In genomic region chr13:52021828-52022227, GRCm38 (mm10) we compare ENCODE assay signal across 22 mouse cellular contexts.
DNase-seq lines count a peak whose midpoint lies in the region; ATAC-seq and TF ChIP-seq lines count a peak whose summit lies in the region.
"Had no signal": no experiment of that assay in that cellular context is flagged by ENCODE, and none has a peak within 500 bp of the region (broad histone marks: within the 10 kb centered on the region; RNA-seq: fewer than 3 reads in every experiment).

No protein-coding gene starts in this region.

- WGBS in hindbrain, embryonic 12.5 days, result 51% methylated on average over 6 of the region's 6 CpGs
- 57% methylated on average over 6 of the region's 6 CpGs for WGBS in hindbrain, embryonic 16.5 days
- 31% methylated on average over 6 of the region's 6 CpGs for WGBS in embryonic facial prominence, embryonic 14.5 days
- 41% methylated on average over 6 of the region's 6 CpGs for WGBS in stomach, postnatal 0 days

- 0 out of 2 replicates have a peak overlapping the region, but pooled peaks have one; percentile 40 for H3K27ac ChIP-seq in hindbrain, embryonic 12.5 days
- H3K27ac ChIP-seq in hindbrain, embryonic 16.5 days (ENCODE audit: low read depth, low read length), result no peak overlapping the region
- H3K27ac ChIP-seq in embryonic facial prominence, embryonic 14.5 days (replicated peaks; ENCODE audit: low read depth, low read length), result peak overlapping the region; percentile 36
- 0 out of 2 replicates have a peak overlapping the region, but pooled peaks have one; percentile 53 for H3K27ac ChIP-seq in stomach, postnatal 0 days (replicated peaks)
- H3K27ac ChIP-seq: neural tube, embryonic 12.5 days had no signal

- H3K9ac ChIP-seq in hindbrain, embryonic 12.5 days, result peak overlapping the region; percentile 23; the same call in 1 of the 2 replicates
- no peak overlapping the region for H3K9ac ChIP-seq in hindbrain, embryonic 16.5 days (ENCODE audit: low read depth, low read length)
- no peak overlapping the region for H3K9ac ChIP-seq in embryonic facial prominence, embryonic 14.5 days (ENCODE audit: low read depth, low read length)
- no peak overlapping the region for H3K9ac ChIP-seq in stomach, postnatal 0 days (ENCODE audit: low read length)
- H3K9ac ChIP-seq: heart, embryonic 12.5 days; neural tube, embryonic 12.5 days had no signal

- H3K36me3 ChIP-seq in hindbrain, embryonic 12.5 days, result no peaks in the 10 kb centered on the region
- H3K36me3 ChIP-seq in hindbrain, embryonic 16.5 days (ENCODE audit: control insufficient read depth, insufficient read depth, low read length), result no peaks in the 10 kb centered on the region
- H3K36me3 ChIP-seq in embryonic facial prominence, embryonic 14.5 days (ENCODE audit: control insufficient read depth, insufficient read depth, low read length), result no peaks in the 10 kb centered on the region
- H3K36me3 ChIP-seq in stomach, postnatal 0 days (ENCODE audit: control insufficient read depth, insufficient read depth, low read length), result no peaks in the 10 kb centered on the region
- H3K36me3 ChIP-seq: forebrain, embryonic 10.5 days; heart, embryonic 12.5 days; midbrain, embryonic 10.5 days; neural tube, embryonic 12.5 days had no signal

- peaks cover 42% of the 10 kb centered on the region for H3K4me1 ChIP-seq in hindbrain, embryonic 12.5 days
- H3K4me1 ChIP-seq in hindbrain, embryonic 16.5 days (ENCODE audit: control insufficient read depth, insufficient read depth, low read depth, low read length), result peaks cover 21% of the 10 kb centered on the region
- peaks cover 36% of the 10 kb centered on the region for H3K4me1 ChIP-seq in embryonic facial prominence, embryonic 14.5 days (ENCODE audit: control insufficient read depth, insufficient read depth, low read length)
- H3K4me1 ChIP-seq in stomach, postnatal 0 days (replicated peaks; ENCODE audit: control insufficient read depth, insufficient read depth), result peaks cover 11% of the 10 kb centered on the region; the same call in 1 of the 2 replicates

- TF ChIP-seq EP300 in stomach, postnatal 0 days (optimal IDR thresholded peaks at IDR 0.05), result no peak

- no peak for ATAC-seq in hindbrain, embryonic 12.5 days (ENCODE audit: low FRiP score)
- no peak for ATAC-seq in hindbrain, embryonic 16.5 days
- ATAC-seq in embryonic facial prominence, embryonic 14.5 days (ENCODE audit: low read depth), result 0 out of 2 replicates have a peak, but pooled peaks have one; percentile 48
- ATAC-seq in stomach, postnatal 0 days (ENCODE audit: low FRiP score, low TSS enrichment), result no peak
- ATAC-seq: inflammation-experienced regulatory T-cells, adult 6 months had no signal

- DNase-seq in adipocyte (ENCODE audit: low spot score), result peak; percentile 40
- DNase-seq in embryonic facial prominence, embryonic 14.5 days (ENCODE audit: low spot score), result no peak
- DNase-seq in stomach, postnatal 0 days (ENCODE audit: low spot score), result peak; percentile 45
- no peak for DNase-seq in urinary bladder, postnatal 25 days (ENCODE audit: low spot score)
- DNase-seq in frontal cortex, adult 2 months (ENCODE audit: extremely low spot score in 1 of 2, low spot score in 1 of 2), result no peak
- DNase-seq: cerebellum, adult 11 months; cerebellum, postnatal 36 days; gastrocnemius, postnatal 25 days; heart, postnatal 4 days; kidney, adult 8-10 months; kidney, postnatal 4 days; lung, adult 2 months; lung, postnatal 36 days had no signal

- H3K27me3 ChIP-seq in hindbrain, embryonic 12.5 days, result peaks cover 13% of the 10 kb centered on the region
- no peaks in the 10 kb centered on the region for H3K27me3 ChIP-seq in hindbrain, embryonic 16.5 days (replicated peaks; ENCODE audit: control insufficient read depth, insufficient read depth, low read length)
- H3K27me3 ChIP-seq in embryonic facial prominence, embryonic 14.5 days (replicated peaks; ENCODE audit: control insufficient read depth, insufficient read depth, low read length), result no peaks in the 10 kb centered on the region
- H3K27me3 ChIP-seq in stomach, postnatal 0 days (ENCODE audit: control insufficient read depth, insufficient read depth, low read length), result no peaks in the 10 kb centered on the region
- H3K27me3 ChIP-seq: CH12.LX; heart, embryonic 12.5 days had no signal

- no peak overlapping the region for H3K4me3 ChIP-seq in hindbrain, embryonic 12.5 days
- H3K4me3 ChIP-seq in hindbrain, embryonic 16.5 days (ENCODE audit: low read length), result no peak overlapping the region
- H3K4me3 ChIP-seq in embryonic facial prominence, embryonic 14.5 days (ENCODE audit: low read depth, low read length), result no peak overlapping the region
- H3K4me3 ChIP-seq in stomach, postnatal 0 days (ENCODE audit: low read depth, low read length), result no peak overlapping the region
- H3K4me3 ChIP-seq: forebrain, embryonic 10.5 days; heart, embryonic 12.5 days; midbrain, embryonic 10.5 days; neural tube, embryonic 12.5 days had no signal

- no peaks in the 10 kb centered on the region for H3K9me3 ChIP-seq in hindbrain, embryonic 12.5 days (replicated peaks)
- no peaks in the 10 kb centered on the region for H3K9me3 ChIP-seq in hindbrain, embryonic 16.5 days (ENCODE audit: control insufficient read depth, low read length)
- H3K9me3 ChIP-seq in embryonic facial prominence, embryonic 14.5 days (ENCODE audit: control insufficient read depth, low read length), result no peaks in the 10 kb centered on the region
- no peaks in the 10 kb centered on the region for H3K9me3 ChIP-seq in stomach, postnatal 0 days (ENCODE audit: control insufficient read depth, low read length)
- H3K9me3 ChIP-seq: forebrain, embryonic 10.5 days; heart, embryonic 12.5 days; midbrain, embryonic 10.5 days; neural tube, embryonic 12.5 days had no signal

- no peak for TF ChIP-seq CTCF in stomach, postnatal 0 days (IDR thresholded peaks at IDR 0.05; ENCODE audit: low read depth)

- H3K4me2 ChIP-seq in hindbrain, embryonic 12.5 days (replicated peaks), result no peak overlapping the region
- no peak overlapping the region for H3K4me2 ChIP-seq in hindbrain, embryonic 16.5 days (ENCODE audit: low read length)
- H3K4me2 ChIP-seq in embryonic facial prominence, embryonic 14.5 days (ENCODE audit: low read depth, low read length), result no peak overlapping the region; the same call in 1 of the 2 replicates
- no peak overlapping the region for H3K4me2 ChIP-seq in stomach, postnatal 0 days (replicated peaks; ENCODE audit: low read depth)
- H3K4me2 ChIP-seq: heart, embryonic 12.5 days; liver, embryonic 11.5 days; neural tube, embryonic 12.5 days had no signal

Comparison
In these comparisons a context has a peak if more than half of its experiments do, and no peak if none do; other contexts are left out.
1. DNase-seq: peak in adipocyte (single experiment) and stomach, postnatal 0 days (single experiment); none in embryonic facial prominence, embryonic 14.5 days (single experiment), urinary bladder, postnatal 25 days (single experiment) and frontal cortex, adult 2 months (0 of 2).